Mouse (Mus musculus) neural tube, postnatal 0 days (tissue): Measurements from ENCODE around the gene 4930507D05Rik. TPM values are rescaled to one million over a fixed set of nuclear protein-coding genes. Genes with fewer than 3 reads are reported as not detected.

ENCODE experiments used
- polyA plus RNA-seq: library from polyadenylated mRNA; unstranded; fragments of >200 nt; fragmentation: Nextera tagmentation; extraction: Ambion mirVana; gene quantifications from 2 replicates; pipeline ENCODE4 v1.2.1, GENCODE M21; 2015

The 4930507D05Rik gene
- 1.3 and 1.5 TPM in 2 replicates for polyA plus RNA-seq

DNA sequence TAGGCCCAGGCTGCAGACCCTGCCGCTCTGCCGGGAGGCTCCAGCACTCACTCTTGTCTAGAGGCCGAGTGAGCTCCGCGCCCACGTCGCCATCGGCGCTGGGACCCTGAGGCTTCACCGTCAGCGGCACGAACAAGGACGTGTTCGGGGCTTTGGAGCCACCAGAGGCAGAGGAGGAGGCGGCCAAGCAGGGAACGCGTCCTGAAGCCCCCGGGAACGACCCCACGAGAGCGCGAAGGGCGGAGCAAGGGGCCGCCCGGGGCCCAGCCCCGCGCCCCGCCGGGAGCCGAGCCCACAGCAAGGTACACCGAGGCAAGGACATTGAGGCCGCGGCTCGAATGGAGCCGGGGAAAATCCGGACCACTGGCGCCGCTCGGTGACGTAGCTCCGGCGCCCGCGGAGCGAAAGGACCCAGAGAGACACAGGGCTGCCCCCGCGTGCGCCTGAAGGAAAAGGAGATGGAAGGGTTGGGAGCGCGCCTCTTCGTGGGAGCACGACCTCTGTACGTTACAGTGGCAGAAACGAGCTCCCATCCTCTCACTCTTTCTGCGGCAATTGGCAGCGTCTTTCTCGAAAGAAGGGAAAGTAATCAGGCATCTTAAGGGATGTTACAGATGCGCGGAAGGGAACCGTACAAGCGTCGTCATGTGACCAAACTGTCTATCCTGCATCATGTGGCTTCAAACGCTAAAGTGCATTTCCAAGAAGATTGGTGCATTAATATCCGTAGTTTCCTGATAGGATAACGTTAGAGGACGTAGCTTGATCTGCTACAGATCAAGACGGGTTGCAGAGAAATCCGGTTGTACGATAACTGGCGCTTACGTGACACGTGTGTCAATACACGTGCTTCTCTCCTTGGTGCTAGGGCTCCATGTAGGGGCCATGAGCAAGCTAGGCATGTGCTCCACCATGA lies at the start of gene 4930507D05Rik, which contains the start of gene Supv3l1:
Gene 4930507D05Rik, plus strand, starts transcription at position 126 of the 916 bp plus-strand sequence.
Gene Supv3l1, minus strand, starts transcription at position 375 of the 916 bp plus-strand sequence.

DNA sequence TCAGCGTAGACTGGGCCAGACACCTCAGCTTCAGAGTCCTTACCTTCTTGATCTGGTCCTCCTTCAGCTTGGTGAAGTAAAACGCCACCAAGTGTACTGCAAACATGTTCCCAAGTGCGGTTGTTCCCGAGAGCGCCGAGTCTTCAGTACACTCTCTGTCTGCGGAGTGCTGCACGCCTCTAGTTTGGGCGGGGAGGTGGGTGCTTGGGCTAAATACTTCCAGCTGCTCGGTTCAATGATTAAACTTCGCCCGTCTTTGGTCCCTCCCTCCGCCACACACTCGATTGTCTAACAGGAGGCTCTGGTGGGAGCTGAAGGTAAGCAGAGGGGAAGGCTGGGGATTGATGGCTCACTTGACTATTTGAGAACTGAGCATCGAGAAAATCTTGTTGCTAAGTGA lies 27.0 kb upstream of the 4930507D05Rik start, which contains the start of gene Hkdc1:
Gene Hkdc1, minus strand, starts transcription at position 237 of the 400 bp plus-strand sequence.

DNA sequence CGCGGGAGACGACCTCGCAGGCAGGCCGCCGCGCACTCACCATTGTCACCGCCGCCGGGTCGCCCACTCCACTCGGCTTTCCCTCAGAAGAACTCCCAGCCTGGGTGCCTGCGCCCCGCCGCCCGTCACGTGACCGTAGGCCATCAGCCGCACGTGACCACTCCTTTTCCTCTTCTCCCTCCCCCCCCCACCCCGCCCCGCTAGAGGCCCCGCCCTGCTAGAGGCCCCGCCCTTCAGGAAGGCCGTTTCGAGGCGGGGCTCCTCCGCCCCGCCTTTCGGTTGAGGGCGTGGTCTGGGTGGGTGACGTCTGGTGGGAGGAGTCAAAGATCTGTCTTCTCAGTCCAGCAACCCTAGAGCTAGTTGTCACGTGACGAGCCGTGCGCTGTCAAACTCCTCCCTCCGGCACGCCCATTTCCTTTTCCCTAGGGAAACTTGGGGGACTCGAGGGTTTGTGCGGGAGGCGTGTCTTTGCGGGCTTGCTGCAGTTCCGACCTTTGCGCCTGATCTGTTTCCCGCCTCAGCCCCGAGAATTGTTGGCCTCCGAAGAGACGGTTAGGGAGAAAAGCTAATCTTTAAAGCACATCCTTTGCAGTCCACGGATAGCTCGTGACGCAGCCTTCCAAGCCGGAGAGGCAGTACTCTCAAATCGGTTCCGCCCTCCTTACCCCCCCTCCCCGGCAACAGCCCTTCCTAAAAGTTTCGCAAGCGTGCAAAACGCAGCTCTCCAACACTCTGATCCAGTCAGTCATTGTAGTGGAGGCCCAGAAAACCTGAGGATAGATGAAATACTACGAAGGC lies 37.5 kb downstream of the 4930507D05Rik start, which contains the start of gene Vps26a:
Gene Vps26a, minus strand, starts transcription at position 188 of the 798 bp plus-strand sequence.

Other genes starting within 250 kb of the 4930507D05Rik start
- gene Tspan15, start 218.2 kb upstream of the 4930507D05Rik start, polyA plus RNA-seq, result 20.5 and 27.0 TPM in 2 replicates
- 0.65 and 0.79 TPM in 2 replicates for gene Tacr2, start 197.1 kb upstream of the 4930507D05Rik start, polyA plus RNA-seq
- 141 and 149 TPM in 2 replicates for gene Hk1, start 69.6 kb upstream of the 4930507D05Rik start, polyA plus RNA-seq
- gene Hkdc1, start 27.0 kb upstream of the 4930507D05Rik start, polyA plus RNA-seq, result 0.46 and 0.53 TPM in 2 replicates
- 17.5 and 18.4 TPM in 2 replicates for gene Supv3l1, start 249 bp downstream of the 4930507D05Rik start, polyA plus RNA-seq
- gene Vps26a, start 37.3 kb downstream of the 4930507D05Rik start, polyA plus RNA-seq, result 44.9 and 49.7 TPM in 2 replicates
- gene Srgn, start 78.0 kb downstream of the 4930507D05Rik start, polyA plus RNA-seq, result 21.8 and 28.3 TPM in 2 replicates
- gene Kif1bp, start 129.0 kb downstream of the 4930507D05Rik start, polyA plus RNA-seq, result 81.6 and 85.5 TPM in 2 replicates
- gene Ddx21, start 152.8 kb downstream of the 4930507D05Rik start, polyA plus RNA-seq, result 8.4 and 9.2 TPM in 2 replicates
- 67.3 and 69.3 TPM in 2 replicates for gene Ddx50, start 201.7 kb downstream of the 4930507D05Rik start, polyA plus RNA-seq